Mouse (Mus musculus): ENCODE results near the gene Gm14308. TPM values are rescaled to one million over a fixed set of nuclear protein-coding genes. Genes with fewer than 3 reads are reported as not detected.
"Not testable (repeated sequence)": the region's sequence is repeated elsewhere in the genome, so short reads cannot be mapped to it uniquely, and the experiment has no call there.

Gene Gm14308
- 1 to 10 TPM; 3.2 to 4.0 TPM for total RNA-seq (2021)

DNA sequence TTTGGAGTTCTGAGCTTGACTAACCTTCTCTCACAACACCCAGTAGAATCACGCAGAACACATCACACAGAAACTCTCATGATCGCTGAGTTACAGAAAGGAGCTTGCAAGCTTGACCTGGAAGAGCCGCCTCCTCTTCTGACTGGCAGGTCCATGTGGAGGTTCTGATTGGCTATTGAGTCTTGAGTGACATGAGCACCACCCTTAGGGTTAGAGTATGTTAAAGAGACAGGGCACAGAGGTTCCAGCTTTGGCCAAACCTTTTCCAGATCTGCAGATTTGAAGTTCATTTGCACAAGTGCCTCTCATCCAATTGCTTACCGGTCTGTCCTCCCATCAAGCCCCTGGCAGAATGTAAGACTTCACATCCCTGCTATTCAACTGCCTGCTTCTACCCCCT lies at the start of gene Gm14308:
Gene Gm14308, minus strand, starts transcription at position 101 of the 400 bp plus-strand sequence.
- intact Hi-C loops (cut with DNase I); DNase-seq (ENCODE audit: extremely low spot score in 1 of 2, low spot score in 2 of 2): not testable (repeated sequence)

- DNase-seq (ENCODE audit: extremely low spot score in 1 of 2, low spot score in 2 of 2); intact Hi-C loops (cut with DNase I): not testable (repeated sequence)
These were observed 34.1 kb upstream of the Gm14308 start, which contains the start of gene Zfp973 for GRCm38 (mm10) chr2:176670222-176670621. Gene Zfp973 (plus strand): TSS chr2:176670522.

Other genes starting within 250 kb of the Gm14308 start
- 10 to 100 TPM; 17.7 to 26.0 TPM for gene Gm14435, start 212.8 kb downstream of the Gm14308 start, total RNA-seq (2021)
- not detected for gene Gm14434, start 149.6 kb downstream of the Gm14308 start, total RNA-seq (2021)
- not detected for gene Zfp967, start 115.3 kb downstream of the Gm14308 start, total RNA-seq (2021)
- gene Zfp973, start 34.2 kb upstream of the Gm14308 start, total RNA-seq (2021), result 10 to 100 TPM; 12.7 to 12.9 TPM
- 10 to 100 TPM; 29.4 to 31.4 TPM for gene Gm14305, start 72.0 kb upstream of the Gm14308 start, total RNA-seq (2021)
- gene Gm14295, start 162.3 kb upstream of the Gm14308 start, total RNA-seq (2021), result 10 to 100 TPM; 13.4 to 14.8 TPM
- gene Gm14408, start 194.8 kb upstream of the Gm14308 start, total RNA-seq (2021), result not detected

Measured in left cerebral cortex, postnatal 10 days (tissue).